Mouse (Mus musculus) lung, postnatal 0 days (tissue): ENCODE measurements around the gene Epc2. TPM values are rescaled to one million over a fixed set of nuclear protein-coding genes. Genes with fewer than 3 reads are reported as not detected.

Source experiments
- ATAC-seq: fragments of 200-750 bp; cut with Nextera tagmentation; 2 replicates; pipeline ENCODE4 v1.8.0; 2017; ENCODE audit warnings: moderate library complexity
- DNase-seq: peaks from one replicate; pipeline ENCODE4 v3.0.0-alpha.2; 2016; ENCODE audit warnings: low spot score
- H3K27ac ChIP-seq: fragments of 300-500 bp; sonication (generic); 2 replicates; pipeline ENCODE4 v1.5.1; 2014; ENCODE audit warnings: antibody characterized with exemption, mild to moderate bottlenecking, low read length, mixed read lengths
- H3K27me3 ChIP-seq: fragments of 300-500 bp; sonication (generic); replicated peaks from 2 replicates; pipeline ENCODE4 v1.6.1; 2014; ENCODE audit warnings: low read length, mixed read lengths; ENCODE audit not compliant: insufficient read depth
- H3K36me3 ChIP-seq: fragments of 300-500 bp; sonication (generic); 2 replicates; pipeline ENCODE4 v1.6.1; 2014; ENCODE audit warnings: low read length, mixed read lengths; ENCODE audit not compliant: insufficient read depth
- H3K4me1 ChIP-seq: fragments of 300-500 bp; sonication (generic); 2 replicates; pipeline ENCODE4 v1.6.1; 2014; ENCODE audit warnings: antibody characterized with exemption, low read depth, low read length, mixed read lengths; ENCODE audit not compliant: insufficient read depth
- H3K4me2 ChIP-seq: fragments of 300-500 bp; sonication (generic); replicated peaks from 2 replicates; pipeline ENCODE4 v1.6.1; 2014; ENCODE audit warnings: low read depth, mild to moderate bottlenecking, low read length, moderate library complexity, mixed read lengths
- H3K4me3 ChIP-seq: fragments of 300-500 bp; sonication (generic); 2 replicates; pipeline ENCODE4 v1.5.1; 2014; ENCODE audit warnings: low read depth, low read length
- H3K9ac ChIP-seq: fragments of 300-500 bp; sonication (generic); replicated peaks from 2 replicates; pipeline ENCODE4 v1.6.1; 2014; ENCODE audit warnings: low read depth, mild to moderate bottlenecking
- H3K9me3 ChIP-seq: fragments of 300-500 bp; sonication (generic); 2 replicates; pipeline ENCODE4 v1.6.1; 2016; ENCODE audit warnings: low read length, mixed read lengths
- CTCF ChIP-seq: IDR thresholded peaks from 2 replicates; pipeline ENCODE4 v1.5.1; 2016; ENCODE audit warnings: antibody characterized with exemption, mild to moderate bottlenecking
- EP300 ChIP-seq: IDR thresholded peaks from 2 replicates; pipeline ENCODE4 v1.6.1; 2016; ENCODE audit warnings: antibody characterized with exemption, mild to moderate bottlenecking, control low read depth
- WGBS: fragments of 180-500 bp; shearing (Covaris S2); extraction: QIAGEN DNeasy Blood & Tissue Kit; methylation state at CpG from one replicate; pipeline ENCODE4 v1.1.7; 2014; 5-methylcytosine and 5-hydroxymethylcytosine counted together
- polyA plus RNA-seq: library from polyadenylated mRNA; unstranded; fragments of >200 nt; fragmentation: Nextera tagmentation; extraction: Ambion mirVana; gene quantifications from 2 replicates; pipeline ENCODE4 v1.2.1, GENCODE M21; 2015

The Epc2 gene
- polyA plus RNA-seq, 1 experiment from 2014 or later, result 4.9 TPM

DNA sequence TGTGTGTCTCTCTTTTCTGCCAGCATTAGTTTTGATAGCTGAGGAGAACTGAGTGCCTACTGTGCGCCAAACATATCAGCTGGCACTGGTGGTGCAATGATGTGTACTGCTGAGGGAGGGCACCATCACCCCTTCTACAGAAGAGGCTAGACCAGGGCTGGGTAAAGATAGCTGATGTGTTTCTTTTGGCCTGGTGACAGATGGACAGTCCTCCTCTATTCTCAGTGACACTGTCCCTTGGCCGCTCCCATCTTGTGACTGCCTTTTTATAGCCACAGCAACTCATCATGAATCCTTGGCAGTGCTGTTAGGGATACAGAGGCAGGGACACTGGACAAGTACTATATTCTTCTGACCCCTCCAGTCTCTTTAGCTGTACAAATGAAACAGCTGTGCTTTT, 132.0 kb downstream of the Epc2 start:
- Histone ChIP-seq H3K27ac (no peak overlapping the region), H3K9ac (no peak overlapping the region), H3K4me2 (no peak overlapping the region), H3K9me3 (no peaks in the 10 kb centered on the region), H3K4me3 (no peak overlapping the region), H3K36me3 (no peaks in the 10 kb centered on the region), H3K27me3 (no peaks in the 10 kb centered on the region), H3K4me1 (no peaks in the 10 kb centered on the region)
- ATAC-seq (no peak), DNase-seq (no peak)
- no peak for TF ChIP-seq CTCF
- TF ChIP-seq EP300, result no peak
- 75% methylated on average over 2 of the region's 2 CpGs for WGBS

DNA sequence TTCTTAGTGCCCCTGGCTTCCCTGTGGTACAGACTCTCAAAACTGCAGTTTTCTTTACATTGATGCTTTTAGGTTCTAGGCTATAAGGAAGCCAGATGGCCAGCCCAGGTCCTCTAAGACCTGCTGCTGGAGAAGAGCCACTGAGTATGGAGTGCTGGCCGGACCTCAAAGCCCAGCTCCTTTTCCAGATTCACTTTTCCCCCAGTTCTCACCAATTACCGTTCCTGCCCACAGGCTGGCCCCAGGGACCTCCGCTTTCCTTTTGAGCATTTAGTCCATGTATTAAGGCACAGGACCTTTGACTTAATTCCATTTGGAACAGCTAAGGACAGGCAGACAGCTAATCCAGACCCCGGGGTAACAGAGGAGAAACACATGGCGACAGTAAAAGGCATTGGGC, 139.2 kb downstream of the Epc2 start:
- no peaks in the 10 kb centered on the region for H3K36me3 ChIP-seq
- H3K27ac ChIP-seq, result no peak overlapping the region
- H3K4me3 ChIP-seq, result no peak overlapping the region
- no peak for ATAC-seq
- no peaks in the 10 kb centered on the region for H3K9me3 ChIP-seq
- no peaks in the 10 kb centered on the region for H3K4me1 ChIP-seq
- no peak overlapping the region for H3K9ac ChIP-seq
- no peaks in the 10 kb centered on the region for H3K27me3 ChIP-seq
- no peak for DNase-seq
- TF ChIP-seq EP300, result no peak
- TF ChIP-seq CTCF, result no peak
- 65% methylated on average over 5 of the region's 5 CpGs for WGBS
- no peak overlapping the region for H3K4me2 ChIP-seq

DNA sequence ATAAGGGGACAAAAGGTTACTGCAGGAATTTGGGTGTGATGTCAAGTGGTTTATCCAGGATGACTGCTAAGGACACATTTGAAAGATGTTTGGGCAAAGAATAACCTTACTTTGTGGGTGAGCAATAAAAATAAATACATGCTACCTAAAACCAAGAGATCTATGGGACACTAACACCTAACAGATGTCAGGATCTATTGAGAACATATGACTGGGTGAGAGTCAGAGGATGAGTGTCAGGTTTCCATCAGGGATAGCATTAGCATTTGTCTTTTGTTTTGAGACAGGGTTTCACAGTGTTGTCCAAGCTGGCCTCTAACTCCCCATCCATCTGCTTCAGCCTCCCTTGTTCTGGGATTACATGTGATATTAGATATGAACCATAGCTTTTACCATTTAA, 141.6 kb downstream of the Epc2 start:
- Histone ChIP-seq H3K27ac (no peak overlapping the region), H3K9me3 (no peaks in the 10 kb centered on the region), H3K9ac (no peak overlapping the region), H3K4me2 (no peak overlapping the region), H3K27me3 (no peaks in the 10 kb centered on the region), H3K4me1 (no peaks in the 10 kb centered on the region), H3K4me3 (no peak overlapping the region), H3K36me3 (no peaks in the 10 kb centered on the region)
- ATAC-seq, result no peak
- TF ChIP-seq CTCF, result no peak
- no peak for TF ChIP-seq EP300
- no peak for DNase-seq

DNA sequence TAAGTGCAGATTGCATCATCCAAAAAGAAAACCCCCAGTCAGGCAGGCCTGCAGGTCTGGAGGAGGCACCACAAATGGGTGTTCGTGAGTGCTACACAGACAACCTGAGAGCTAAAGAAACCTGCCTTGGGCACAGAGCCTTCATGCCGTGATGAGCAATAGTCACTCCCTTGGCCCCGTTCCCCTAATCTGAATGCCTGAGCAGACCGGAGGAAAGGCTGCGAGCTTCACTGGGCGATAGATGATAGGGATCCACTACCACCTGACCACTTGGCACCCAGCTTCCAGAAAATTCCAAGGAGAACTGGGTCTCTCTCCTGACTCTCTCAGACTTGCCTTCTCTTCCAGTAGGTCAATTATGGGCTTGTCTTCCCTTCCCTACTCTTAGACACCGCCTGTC, 143.6 kb downstream of the Epc2 start:
- Histone ChIP-seq H3K9ac (no peak overlapping the region), H3K4me2 (no peak overlapping the region)

DNA sequence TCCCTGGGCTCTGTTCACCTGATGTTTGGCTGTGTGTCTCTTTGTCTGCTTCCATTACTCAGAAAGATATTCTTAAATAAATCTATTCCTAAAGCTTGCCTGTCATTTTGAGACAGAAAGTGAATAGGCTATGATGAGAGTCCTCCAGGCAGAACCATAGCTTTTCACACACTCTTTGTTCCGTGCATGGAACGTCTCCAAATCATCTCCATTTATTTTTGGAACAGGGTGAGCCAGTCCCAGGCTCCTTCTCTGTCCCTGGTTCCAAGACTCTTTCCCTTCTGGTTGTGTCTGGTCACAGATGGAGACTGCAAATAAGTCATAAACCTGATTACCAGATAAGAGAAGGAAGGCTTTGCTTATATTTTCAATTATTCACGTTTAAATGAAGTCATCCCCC, 145.0 kb downstream of the Epc2 start:
- no peak for TF ChIP-seq CTCF
- TF ChIP-seq EP300, result no peak
- WGBS, result 68% methylated on average over 3 of the region's 3 CpGs
- no peaks in the 10 kb centered on the region for H3K36me3 ChIP-seq
- H3K9ac ChIP-seq, result no peak overlapping the region
- ATAC-seq (no peak), DNase-seq (no peak)
- no peaks in the 10 kb centered on the region for H3K9me3 ChIP-seq
- H3K4me1 ChIP-seq, result no peaks in the 10 kb centered on the region
- H3K4me3 ChIP-seq, result no peak overlapping the region
- no peak overlapping the region for H3K27ac ChIP-seq
- H3K4me2 ChIP-seq, result no peak overlapping the region
- H3K27me3 ChIP-seq, result no peaks in the 10 kb centered on the region

More for the DNA sequence above, 143.6 kb downstream of the Epc2 start:
- Histone ChIP-seq H3K4me3 (no peak overlapping the region), H3K27ac (no peak overlapping the region), H3K4me1 (no peaks in the 10 kb centered on the region), H3K9me3 (no peaks in the 10 kb centered on the region), H3K36me3 (no peaks in the 10 kb centered on the region), H3K27me3 (no peaks in the 10 kb centered on the region)
- DNase-seq (no peak), ATAC-seq (no peak)
- 83% methylated on average over 7 of the region's 7 CpGs for WGBS
- no peak for TF ChIP-seq CTCF
- no peak for TF ChIP-seq EP300

DNA sequence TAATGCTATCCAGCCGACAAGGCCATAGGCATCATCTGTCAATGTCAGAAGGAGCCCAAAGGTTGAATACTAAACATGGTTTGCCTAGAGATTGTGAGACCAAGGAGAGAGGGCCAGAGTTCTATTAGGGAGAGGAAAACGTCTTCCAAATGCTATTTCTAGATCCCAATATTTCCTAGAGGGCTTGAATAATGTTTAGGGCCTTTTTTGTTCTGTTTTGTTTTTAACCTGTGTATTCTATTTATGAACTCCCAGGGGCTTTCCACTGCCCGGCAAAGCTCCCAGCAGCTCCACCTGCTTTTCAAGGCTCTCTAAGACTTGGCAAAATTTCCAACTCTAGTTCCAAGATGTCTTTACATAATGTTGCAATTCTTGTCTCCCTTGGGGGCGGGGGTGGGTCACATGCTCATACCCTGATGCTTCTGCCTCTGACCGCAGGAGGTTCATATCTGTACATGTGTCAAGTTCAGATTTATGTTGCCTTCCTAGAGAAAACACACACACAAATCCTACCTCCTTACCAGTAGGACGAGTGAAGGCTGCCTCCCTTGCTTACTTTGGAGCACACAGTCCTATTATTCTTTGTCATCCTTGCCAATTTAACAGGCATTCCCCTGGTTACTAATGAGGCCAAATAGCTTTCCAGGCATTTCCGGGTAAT, 148.9 kb downstream of the Epc2 start:
- WGBS, result 45% methylated on average over 7 of the region's 7 CpGs
- H3K4me1 ChIP-seq, result no peaks in the 10 kb centered on the region
- no peak overlapping the region for H3K27ac ChIP-seq
- no peak overlapping the region for H3K9ac ChIP-seq
- no peaks in the 10 kb centered on the region for H3K27me3 ChIP-seq
- H3K4me2 ChIP-seq, result no peak overlapping the region
- H3K36me3 ChIP-seq, result no peaks in the 10 kb centered on the region
- DNase-seq (no peak), ATAC-seq (no peak)
- no peak overlapping the region for H3K4me3 ChIP-seq
- TF ChIP-seq CTCF (no peak), EP300 (no peak)
- no peaks in the 10 kb centered on the region for H3K9me3 ChIP-seq

Other genes starting within 250 kb of the Epc2 start
- gene Kif5c, start 167.8 kb downstream of the Epc2 start, polyA plus RNA-seq, result 0.17 and 0.20 TPM in 2 replicates